Mouse (Mus musculus) lung, embryonic 16.5 days (tissue): ENCODE data around the gene Cdh1. TPM values are rescaled to one million over a fixed set of nuclear protein-coding genes. Genes with fewer than 3 reads are reported as not detected.
"Not testable (repeated sequence)": the region's sequence is repeated elsewhere in the genome, so short reads cannot be mapped to it uniquely, and the experiment has no call there.

ENCODE experiments used
- ATAC-seq: fragments of 200-750 bp; cut with Nextera tagmentation; 2 replicates; pipeline ENCODE4 v1.8.0; 2017; ENCODE audit warnings: low read depth, mild to moderate bottlenecking, moderate library complexity
- H3K27ac ChIP-seq: fragments of 300-500 bp; sonication (generic); 2 replicates; pipeline ENCODE4 v1.5.1; 2014; ENCODE audit warnings: mild to moderate bottlenecking, control low read depth, low read length
- H3K27me3 ChIP-seq: fragments of 300-500 bp; sonication (generic); 2 replicates; pipeline ENCODE4 v1.6.1; 2014; ENCODE audit warnings: low read depth, low read length, mixed read lengths; ENCODE audit not compliant: control insufficient read depth, insufficient read depth
- H3K36me3 ChIP-seq: fragments of 300-500 bp; sonication (generic); 2 replicates; pipeline ENCODE4 v1.6.1; 2014; ENCODE audit warnings: low read length; ENCODE audit not compliant: control insufficient read depth, insufficient read depth
- H3K4me1 ChIP-seq: fragments of 300-500 bp; sonication (generic); replicated peaks from 2 replicates; pipeline ENCODE4 v1.6.1; 2014; ENCODE audit warnings: low read length, mixed read lengths; ENCODE audit not compliant: control insufficient read depth, insufficient read depth
- H3K4me2 ChIP-seq: fragments of 300-500 bp; sonication (generic); 2 replicates; pipeline ENCODE4 v1.6.1; 2014; ENCODE audit warnings: low read depth, low read length, control low read depth
- H3K4me3 ChIP-seq: fragments of 300-500 bp; sonication (generic); 2 replicates; pipeline ENCODE4 v1.5.1; 2014; ENCODE audit warnings: mild to moderate bottlenecking, low read length, control low read depth
- H3K9ac ChIP-seq: fragments of 300-500 bp; sonication (generic); 2 replicates; pipeline ENCODE4 v1.6.1; 2014; ENCODE audit warnings: low read length, control low read depth
- H3K9me3 ChIP-seq: fragments of 300-500 bp; sonication (generic); 2 replicates; pipeline ENCODE4 v1.6.1; 2016; ENCODE audit warnings: low read length; ENCODE audit not compliant: control insufficient read depth
- WGBS: fragments of 180-500 bp; shearing (Covaris S2); extraction: QIAGEN DNeasy Blood & Tissue Kit; methylation state at CpG from one replicate; pipeline ENCODE4 v1.1.7; 2014; 5-methylcytosine and 5-hydroxymethylcytosine counted together
- polyA plus RNA-seq: library from polyadenylated mRNA; unstranded; fragments of >200 nt; fragmentation: Nextera tagmentation; extraction: Ambion mirVana; gene quantifications from 2 replicates; pipeline ENCODE4 v1.2.1, GENCODE M21; 2015

The Cdh1 gene
- polyA plus RNA-seq, 1 experiment from 2014 or later: 162 TPM

DNA sequence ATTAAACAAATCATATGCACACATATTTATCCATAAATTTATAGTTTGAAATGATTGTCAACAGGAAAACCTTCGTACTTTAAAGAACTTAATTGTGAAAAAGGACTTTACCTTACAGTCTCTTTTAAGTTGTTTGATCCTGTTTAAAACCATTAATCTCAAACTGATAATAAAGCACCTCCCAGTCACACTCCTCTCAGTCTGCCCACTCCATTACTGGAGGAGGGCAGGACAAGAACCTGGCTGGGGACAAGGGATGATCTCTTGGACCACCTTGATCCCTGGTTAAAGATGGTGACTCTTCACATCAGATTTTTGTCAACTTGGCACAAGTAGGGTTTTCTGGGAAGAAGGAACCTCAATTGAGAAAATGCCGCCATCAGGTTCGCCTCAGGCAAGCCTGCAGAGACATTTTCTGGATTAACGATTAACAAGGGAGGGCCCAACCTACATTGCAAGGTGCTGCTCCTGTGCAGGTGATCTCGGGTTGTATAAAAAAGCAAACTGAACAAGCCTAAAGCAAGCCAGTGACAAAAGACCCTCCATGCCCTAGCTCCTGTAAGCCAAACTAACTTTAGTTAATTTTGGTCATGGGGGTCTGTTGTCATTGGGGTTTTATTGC, 31.5 kb upstream of the Cdh1 start:
- Histone ChIP-seq H3K4me3 (no peak overlapping the region), H3K9ac (no peak overlapping the region), H3K9me3 (no peaks in the 10 kb centered on the region), H3K27me3 (no peaks in the 10 kb centered on the region), H3K4me1 (peaks cover 5% of the 10 kb centered on the region), H3K27ac (no peak overlapping the region), H3K4me2 (no peak overlapping the region), H3K36me3 (no peaks in the 10 kb centered on the region)
- no peak for ATAC-seq
- 51% methylated on average over 5 of the region's 5 CpGs for WGBS

DNA sequence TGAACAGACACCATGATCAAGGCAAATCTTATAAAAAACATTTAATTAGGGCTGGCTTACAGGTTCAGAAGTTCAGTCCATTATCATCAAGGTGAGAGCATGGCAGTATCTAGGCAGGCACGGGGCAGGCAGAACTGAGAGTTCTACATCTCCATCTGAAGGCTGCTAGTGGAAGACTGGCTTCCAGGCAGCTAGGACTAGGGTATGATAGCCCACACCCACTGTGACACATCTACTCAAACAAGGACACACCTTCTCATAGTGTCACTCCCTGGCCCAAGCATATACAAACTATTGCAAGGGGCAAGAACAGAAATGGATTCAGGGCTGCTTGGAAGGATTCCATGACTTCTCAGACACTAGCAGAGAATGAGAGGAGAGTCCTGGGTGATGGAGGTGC, 31.0 kb upstream of the Cdh1 start:
- not testable (repeated sequence) for H3K4me2 ChIP-seq, H3K4me3 ChIP-seq, H3K4me1 ChIP-seq, ATAC-seq, H3K9me3 ChIP-seq, H3K9ac ChIP-seq, H3K36me3 ChIP-seq, H3K27me3 ChIP-seq
- WGBS: 46% methylated on average over 1 of the region's 1 CpGs
- H3K27ac ChIP-seq: 0 out of 2 replicates have a peak overlapping the region, but pooled peaks have one; percentile 31

DNA sequence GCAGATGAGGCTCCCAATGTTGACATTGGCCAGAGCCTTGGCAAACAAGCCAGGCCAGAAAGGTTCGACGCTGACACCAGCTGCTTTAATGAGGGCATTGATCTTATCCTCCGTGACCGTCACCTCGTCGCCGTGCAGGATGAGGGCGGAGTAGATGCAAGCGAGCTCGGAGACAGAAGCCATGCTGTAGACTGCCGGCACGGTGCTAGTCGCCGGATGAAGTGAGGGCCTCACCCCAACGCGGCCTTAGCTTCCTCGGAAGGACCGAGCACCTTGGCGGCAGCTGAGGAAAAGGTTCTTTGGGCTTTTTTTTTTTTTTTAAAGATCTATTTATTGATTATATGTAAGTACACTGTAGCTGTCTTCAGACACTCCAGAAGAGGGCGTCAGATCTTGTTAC, 30.0 kb upstream of the Cdh1 start, which contains the start of gene Gm10073:
Gene Gm10073 (minus strand): TSS at position 294 of the 400 bp plus-strand sequence.
- H3K4me3 ChIP-seq, H3K36me3 ChIP-seq, H3K27me3 ChIP-seq, ATAC-seq, H3K9me3 ChIP-seq, H3K4me2 ChIP-seq, H3K9ac ChIP-seq: not testable (repeated sequence)
- H3K27ac ChIP-seq: 0 out of 2 replicates have a peak within 1 kb of the TSS, but pooled peaks have one; percentile 31
- H3K4me1 ChIP-seq: peaks cover 13% of the 10 kb centered on the region
- WGBS: 15% methylated on average over 19 of the region's 20 CpGs

DNA sequence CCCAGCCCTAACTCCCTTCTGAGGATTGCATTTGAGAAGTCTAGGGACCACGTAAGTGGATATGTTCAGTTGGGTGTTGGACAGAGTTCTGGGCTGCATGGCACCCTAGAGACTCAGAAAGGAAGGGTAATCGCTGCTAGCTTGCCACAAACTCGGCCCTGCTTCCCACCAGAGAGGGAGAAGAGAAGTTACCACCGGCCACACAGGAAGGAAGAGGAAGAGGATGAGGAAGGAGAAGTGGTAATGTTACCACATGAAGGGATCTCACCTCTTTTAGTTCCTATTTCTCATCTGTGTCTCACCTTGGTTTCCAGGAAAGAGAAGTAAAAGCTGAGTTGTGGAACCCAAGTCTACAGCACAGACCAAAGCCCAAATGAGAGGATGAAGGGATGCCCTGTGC, 28.9 kb upstream of the Cdh1 start:
- 75% methylated on average over 4 of the region's 4 CpGs for WGBS
- H3K9ac ChIP-seq: no peak overlapping the region
- ATAC-seq: no peak

DNA sequence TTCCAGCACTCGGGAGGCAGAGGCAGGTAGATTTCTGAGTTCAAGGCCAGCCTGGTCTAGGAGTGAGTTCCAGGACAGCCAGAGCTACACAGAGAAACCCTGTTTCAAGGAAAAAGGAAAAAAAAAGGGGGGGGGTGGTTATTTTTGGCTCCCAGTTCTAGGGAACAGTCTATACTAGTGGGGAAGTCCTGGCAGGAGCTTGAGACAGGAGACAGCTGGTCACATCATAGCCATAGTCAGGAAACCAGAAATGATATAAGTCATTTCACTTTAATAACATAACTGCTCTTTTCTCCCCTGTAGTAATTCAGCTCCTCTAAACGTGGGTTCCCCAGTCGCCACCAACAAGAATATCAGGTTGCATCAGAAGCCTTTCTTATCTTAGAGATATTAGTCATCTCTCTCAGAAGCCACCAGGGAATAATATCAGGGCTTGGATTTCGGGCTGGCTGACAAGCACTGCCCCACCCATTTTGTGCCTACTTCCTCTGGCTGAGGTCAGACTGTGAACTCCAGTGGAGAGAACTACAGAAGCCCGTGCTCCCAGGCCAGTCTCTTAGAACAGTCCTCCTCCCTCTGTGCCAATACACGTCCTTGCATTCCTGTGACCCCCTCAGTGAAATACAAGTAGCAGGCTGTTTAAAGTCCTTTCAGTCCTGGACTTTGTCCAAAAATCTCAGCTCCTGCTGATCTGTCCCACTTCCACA, 26.1 kb upstream of the Cdh1 start:
- ATAC-seq: peak; percentile 92
- no peak overlapping the region for H3K4me3 ChIP-seq
- H3K4me1 ChIP-seq: peaks cover 20% of the 10 kb centered on the region
- peak overlapping the region; percentile 88 for H3K27ac ChIP-seq
- no peaks in the 10 kb centered on the region for H3K36me3 ChIP-seq
- no peaks in the 10 kb centered on the region for H3K9me3 ChIP-seq
- H3K9ac ChIP-seq: no peak overlapping the region
- no peak overlapping the region for H3K4me2 ChIP-seq
- WGBS: 15% methylated on average over 6 of the region's 6 CpGs
- H3K27me3 ChIP-seq: no peaks in the 10 kb centered on the region

More for the DNA sequence above, 28.9 kb upstream of the Cdh1 start:
- no peaks in the 10 kb centered on the region for H3K9me3 ChIP-seq
- H3K4me2 ChIP-seq: no peak overlapping the region
- no peak overlapping the region for H3K4me3 ChIP-seq
- peaks cover 18% of the 10 kb centered on the region for H3K4me1 ChIP-seq
- no peaks in the 10 kb centered on the region for H3K36me3 ChIP-seq
- no peak overlapping the region for H3K27ac ChIP-seq
- no peaks in the 10 kb centered on the region for H3K27me3 ChIP-seq

DNA sequence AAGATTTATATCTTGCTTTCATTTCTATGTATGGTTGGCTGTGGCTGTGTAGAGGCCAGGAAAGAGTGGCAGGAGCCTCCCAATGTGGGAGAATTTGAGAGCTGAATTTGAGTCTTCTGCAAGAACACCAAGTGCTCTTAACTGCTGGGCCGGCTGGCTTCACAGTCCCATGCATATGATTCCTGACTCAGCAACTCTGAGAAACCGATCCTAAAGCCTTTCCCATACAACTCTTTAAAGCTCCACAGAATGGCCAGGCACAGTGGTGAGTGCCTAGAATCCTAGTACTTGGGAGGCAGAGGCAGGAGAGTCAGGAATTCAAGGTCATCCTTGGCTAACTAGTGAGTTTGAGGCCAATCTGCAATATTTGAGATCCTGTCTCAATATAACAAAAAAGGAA, 23.6 kb upstream of the Cdh1 start:
- 63% methylated on average over 2 of the region's 2 CpGs for WGBS
- H3K4me1 ChIP-seq: peaks cover 20% of the 10 kb centered on the region
- H3K4me3 ChIP-seq: no peak overlapping the region
- H3K4me2 ChIP-seq: no peak overlapping the region
- no peak overlapping the region for H3K9ac ChIP-seq
- no peak overlapping the region for H3K27ac ChIP-seq
- no peaks in the 10 kb centered on the region for H3K27me3 ChIP-seq
- no peaks in the 10 kb centered on the region for H3K9me3 ChIP-seq
- no peak for ATAC-seq
- H3K36me3 ChIP-seq: no peaks in the 10 kb centered on the region

DNA sequence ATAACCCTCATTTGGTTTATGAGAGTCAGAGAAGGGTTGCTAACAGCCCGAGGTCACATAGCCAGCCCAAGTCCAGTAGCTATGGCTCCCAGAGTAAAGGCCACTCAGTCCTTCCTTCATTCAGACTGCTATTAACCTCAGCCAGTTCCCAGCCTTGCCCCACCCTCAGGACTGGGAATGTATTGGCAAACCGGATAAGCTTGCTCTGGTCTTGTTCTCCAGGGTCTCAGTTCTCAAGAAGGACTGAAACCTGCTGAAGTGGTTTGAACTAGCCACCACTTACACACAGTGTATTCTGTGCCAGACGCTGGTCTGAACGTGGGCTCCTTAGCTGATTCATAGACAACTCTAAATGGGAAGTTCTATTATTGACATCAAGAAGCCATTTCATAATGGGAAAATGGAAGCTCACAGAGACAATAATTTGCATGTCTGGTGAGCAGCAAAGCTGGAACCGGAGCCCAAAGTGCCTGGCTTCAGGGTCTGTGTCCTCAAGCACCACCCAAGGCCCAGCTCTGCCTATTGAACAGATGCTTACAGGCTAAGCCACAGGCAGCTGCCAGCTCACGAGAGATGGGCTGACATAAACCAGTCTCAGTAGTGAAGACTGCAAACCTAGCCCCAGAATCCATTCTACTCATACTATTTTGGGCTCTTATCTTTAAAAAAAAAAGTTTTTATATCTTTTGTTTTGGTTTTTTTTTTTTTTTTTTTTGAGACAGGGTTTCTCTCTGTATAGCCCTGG, 21.6 kb upstream of the Cdh1 start:
- no peak overlapping the region for H3K4me2 ChIP-seq
- H3K9me3 ChIP-seq: no peaks in the 10 kb centered on the region
- no peak overlapping the region for H3K4me3 ChIP-seq
- no peak overlapping the region for H3K9ac ChIP-seq
- peak overlapping the region; percentile 92 for H3K27ac ChIP-seq
- peaks cover 23% of the 10 kb centered on the region for H3K4me1 ChIP-seq
- peak; percentile 78 for ATAC-seq
- 47% methylated on average over 6 of the region's 6 CpGs for WGBS
- H3K27me3 ChIP-seq: no peaks in the 10 kb centered on the region
- H3K36me3 ChIP-seq: no peaks in the 10 kb centered on the region

DNA sequence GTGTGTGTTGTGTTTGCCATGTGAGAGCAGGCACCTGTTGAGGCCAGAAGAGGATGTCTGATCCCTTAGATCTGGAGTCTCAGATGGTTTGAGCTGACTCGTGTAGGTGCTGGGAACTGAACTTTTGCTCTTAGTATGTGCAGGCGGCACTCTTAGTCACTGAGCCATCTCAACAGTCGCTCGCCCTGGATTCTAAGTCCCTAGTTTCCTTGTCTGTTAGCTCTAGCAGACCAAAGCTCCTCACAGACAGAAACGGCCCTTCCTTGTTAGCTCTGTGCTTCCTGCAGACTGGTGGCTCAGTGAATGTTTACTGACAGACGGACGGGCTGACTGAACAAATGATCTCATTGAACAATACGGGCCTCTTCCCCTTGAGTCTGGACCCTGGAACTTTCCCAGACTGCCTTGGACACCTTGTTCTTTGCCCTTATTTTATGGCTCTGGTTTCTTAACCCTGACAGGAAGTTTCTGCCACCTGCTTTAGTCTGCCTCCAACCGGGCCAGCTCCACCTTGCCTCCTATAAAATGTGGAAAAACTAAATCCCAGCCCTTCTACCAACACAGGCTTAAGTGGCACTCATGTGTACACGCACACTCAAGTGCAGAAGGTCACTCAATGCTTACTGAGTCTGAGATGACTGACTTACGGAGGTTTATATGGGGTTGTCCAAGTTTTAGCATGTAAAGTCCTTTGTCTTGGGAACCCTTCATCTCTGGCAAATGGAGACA, 18.0 kb upstream of the Cdh1 start:
- Histone ChIP-seq H3K4me3 (no peak overlapping the region), H3K4me2 (no peak overlapping the region), H3K9me3 (no peaks in the 10 kb centered on the region), H3K9ac (no peak overlapping the region), H3K4me1 (peaks cover 7% of the 10 kb centered on the region; the same call in 1 of the 2 replicates), H3K27me3 (no peaks in the 10 kb centered on the region), H3K27ac (peak overlapping the region; percentile 88), H3K36me3 (no peaks in the 10 kb centered on the region)
- 37% methylated on average over 11 of the region's 11 CpGs for WGBS
- peak; percentile 73 for ATAC-seq

DNA sequence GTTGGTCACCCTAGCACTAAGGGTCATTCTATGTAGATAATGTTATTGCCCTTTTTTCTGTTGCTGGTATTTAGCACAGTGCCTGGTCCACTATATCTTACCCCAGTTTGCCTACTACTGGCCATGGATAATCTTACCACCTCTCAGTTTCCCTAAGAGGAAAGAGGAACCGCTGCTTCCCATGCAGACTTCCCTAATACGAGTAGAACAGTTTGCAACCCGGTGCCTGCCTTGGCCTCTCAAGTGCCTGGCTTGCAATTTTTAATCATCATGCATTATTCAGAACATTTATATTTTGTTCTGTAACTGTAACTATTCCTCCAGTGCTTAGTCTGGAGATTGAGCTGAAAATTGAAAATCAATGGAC, 17.5 kb upstream of the Cdh1 start:
- H3K36me3 ChIP-seq: no peaks in the 10 kb centered on the region
- peak overlapping the region; percentile 88 for H3K27ac ChIP-seq
- no peak overlapping the region for H3K4me2 ChIP-seq
- no peaks in the 10 kb centered on the region for H3K27me3 ChIP-seq
- H3K9ac ChIP-seq: no peak overlapping the region
- 77% methylated on average over 3 of the region's 3 CpGs for WGBS
- H3K4me3 ChIP-seq: no peak overlapping the region
- H3K9me3 ChIP-seq: no peaks in the 10 kb centered on the region
- no peak for ATAC-seq
- peaks cover 6% of the 10 kb centered on the region; the same call in 1 of the 2 replicates for H3K4me1 ChIP-seq
